Mouse (Mus musculus): ENCODE results near the gene Itgam.

DNA sequence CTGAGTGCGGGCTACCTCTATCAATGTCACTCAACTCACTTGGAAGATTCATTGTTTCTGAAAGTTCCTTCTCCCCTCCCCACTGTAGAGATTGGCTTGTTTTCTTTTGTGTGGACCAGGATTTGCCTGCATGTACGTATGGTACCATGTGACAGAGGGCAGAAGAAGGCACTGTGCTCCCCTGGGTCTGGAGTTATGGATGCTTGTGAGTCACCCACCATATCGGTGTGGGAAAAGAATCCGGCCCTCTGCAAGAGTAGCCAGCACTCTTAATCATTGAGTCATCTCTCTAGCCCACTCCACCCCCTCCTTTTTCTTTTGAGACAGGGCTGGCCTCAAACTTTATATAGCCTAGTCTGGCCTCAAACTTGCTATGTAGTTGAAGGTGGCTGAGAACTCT, 37.5 kb upstream of the Itgam start:
- TF ChIP-seq CTCF (IDR thresholded peaks at IDR 0.05; ENCODE audit: low read depth, low read length) (no peak), POLR2AphosphoS5 (IDR thresholded peaks at IDR 0.05; ENCODE audit: insufficient replicate concordance, low read depth, low read length) (no peak)

All from G1E (cell line).